Mouse (Mus musculus) CH12.LX (cell line): Measurements from ENCODE around the gene Il31ra. TPM values are rescaled to one million over a fixed set of nuclear protein-coding genes. Genes with fewer than 3 reads are reported as not detected.

Source experiments
- DNase-seq: peaks from one replicate; pipeline ENCODE4 v3.0.0-alpha.2; 2013; ENCODE audit errors: extremely low read depth
- H3K27ac ChIP-seq: 2 replicates; pipeline ENCODE4 v1.5.1; 2012; ENCODE audit warnings: low read depth, mild to moderate bottlenecking, control low read depth, moderate library complexity; ENCODE audit not compliant: insufficient read depth
- H3K27me3 ChIP-seq: replicated peaks from 2 replicates; pipeline ENCODE3; 2012; ENCODE audit warnings: inconsistent platforms
- H3K36me3 ChIP-seq, 2 experiments: replicated peaks in 1 of 2; 2 replicates each; pipeline versions ENCODE3 to v1.6.1; 2012; ENCODE audit warnings: inconsistent platforms in 1 of 2, low read length in 1 of 2, mild to moderate bottlenecking in 1 of 2, mixed read lengths in 1 of 2, moderate library complexity in 1 of 2; ENCODE audit not compliant: control insufficient read depth in 1 of 2, insufficient read depth in 1 of 2
- H3K4me1 ChIP-seq, 2 experiments: 2 replicates each; pipeline ENCODE4 v1.6.1; 2012; ENCODE audit warnings: inconsistent platforms in 1 of 2, moderate library complexity in 1 of 2; ENCODE audit not compliant: insufficient read depth in 2 of 2, control insufficient read depth in 1 of 2
- H3K4me2 ChIP-seq: 2 replicates; pipeline ENCODE4 v1.6.1; 2012; ENCODE audit warnings: low read depth, mild to moderate bottlenecking, control low read depth; ENCODE audit not compliant: poor library complexity, insufficient read depth, severe bottlenecking
- H3K4me3 ChIP-seq, 3 experiments: fragments of 150-350 bp in 1 of 3; sonication (generic) in 1 of 3; replicated peaks in 1 of 3; 2 replicates each; pipeline versions ENCODE3 to v1.5.1; 2011 to 2012; ENCODE audit warnings: low read depth in 2 of 3, low read length in 2 of 3, mild to moderate bottlenecking in 2 of 3, moderate library complexity in 2 of 3, control low read depth in 1 of 3, improper control_type of control experiment in 1 of 3, inconsistent platforms in 1 of 3, mixed read lengths in 1 of 3; ENCODE audit not compliant: poor library complexity in 1 of 3
- H3K79me2 ChIP-seq: replicated peaks from 2 replicates; pipeline ENCODE4 v1.6.1; 2012; ENCODE audit warnings: mild to moderate bottlenecking, moderate library complexity; ENCODE audit not compliant: control insufficient read depth, poor library complexity, insufficient read depth, severe bottlenecking; ENCODE audit errors: extremely low read depth
- H3K9ac ChIP-seq: 2 replicates; pipeline ENCODE4 v1.6.1; 2012; ENCODE audit warnings: low read depth, mild to moderate bottlenecking, control low read depth, moderate library complexity; ENCODE audit not compliant: insufficient read depth
- H3K9me3 ChIP-seq: replicated peaks from 2 replicates; pipeline ENCODE3; 2012; ENCODE audit warnings: low read length, inconsistent platforms, mixed read lengths
- CTCF ChIP-seq, 2 experiments: IDR thresholded peaks in 1 of 2; conservative IDR thresholded peaks in 1 of 2; 2 replicates each; pipeline ENCODE4 v1.5.1; 2011 to 2012; ENCODE audit warnings: low read depth in 2 of 2, low read length in 2 of 2, improper control_type of control experiment in 1 of 2, inconsistent platforms in 1 of 2, mild to moderate bottlenecking in 1 of 2, moderate library complexity in 1 of 2
- E2F4 ChIP-seq: IDR thresholded peaks from 2 replicates; pipeline ENCODE4 v1.6.1; 2011; ENCODE audit warnings: low read depth, low read length, improper control_type of control experiment; ENCODE audit not compliant: insufficient replicate concordance
- EP300 ChIP-seq: IDR thresholded peaks from 2 replicates; pipeline ENCODE4 v1.6.1; 2011; ENCODE audit warnings: low read length, improper control_type of control experiment
- ETS1 ChIP-seq: conservative IDR thresholded peaks from 2 replicates; pipeline ENCODE4 v1.6.1; 2012; ENCODE audit warnings: low read depth, mild to moderate bottlenecking, inconsistent platforms, low read length, improper control_type of control experiment, moderate library complexity
- GABPA ChIP-seq: IDR thresholded peaks from 2 replicates; pipeline ENCODE4 v1.6.1; 2012; ENCODE audit warnings: low read depth, low read length, improper control_type of control experiment, inconsistent platforms; ENCODE audit not compliant: insufficient replicate concordance
- HCFC1 ChIP-seq: IDR thresholded peaks from 2 replicates; pipeline ENCODE4 v1.6.1; 2012; ENCODE audit warnings: low read depth, mild to moderate bottlenecking, inconsistent platforms, low read length, improper control_type of control experiment
- IRF4 ChIP-seq: IDR thresholded peaks from 2 replicates; pipeline ENCODE4 v1.6.1; 2014; ENCODE audit warnings: low read depth, mild to moderate bottlenecking, inconsistent platforms, low read length, improper control_type of control experiment
- KAT2A ChIP-seq: IDR thresholded peaks from 2 replicates; pipeline ENCODE4 v1.6.1; 2012; ENCODE audit warnings: low read length, improper control_type of control experiment, inconsistent platforms; ENCODE audit not compliant: insufficient replicate concordance
- MAZ ChIP-seq: IDR thresholded peaks from 2 replicates; pipeline ENCODE4 v1.6.1; 2012; ENCODE audit warnings: low read depth, mild to moderate bottlenecking, inconsistent platforms, low read length, improper control_type of control experiment, moderate library complexity
- PAX5 ChIP-seq: IDR thresholded peaks from 2 replicates; pipeline ENCODE4 v1.6.1; 2012; ENCODE audit warnings: low read length, inconsistent platforms, mixed read lengths
- POLR2AphosphoS2 ChIP-seq: IDR thresholded peaks from 2 replicates; pipeline ENCODE4 v1.6.1; 2011; ENCODE audit warnings: low read depth, low read length, improper control_type of control experiment
- RCOR1 ChIP-seq: conservative IDR thresholded peaks from 2 replicates; pipeline ENCODE4 v1.6.1; 2012; ENCODE audit warnings: low read depth, mild to moderate bottlenecking, inconsistent platforms, low read length, improper control_type of control experiment
- SIN3A ChIP-seq: IDR thresholded peaks from 2 replicates; pipeline ENCODE4 v1.6.1; 2012; ENCODE audit warnings: low read length, improper control_type of control experiment, inconsistent platforms
- SMC3 ChIP-seq: IDR thresholded peaks from 2 replicates; pipeline ENCODE4 v1.6.1; 2011; ENCODE audit warnings: low read depth, low read length, improper control_type of control experiment
- UBTF ChIP-seq: IDR thresholded peaks from 2 replicates; pipeline ENCODE4 v1.6.1; 2012; ENCODE audit warnings: low read depth, mild to moderate bottlenecking, inconsistent platforms, low read length, improper control_type of control experiment, moderate library complexity
- USF1 ChIP-seq: IDR thresholded peaks from 2 replicates; pipeline ENCODE4 v1.6.1; 2014; ENCODE audit warnings: low read depth, mild to moderate bottlenecking, inconsistent platforms, low read length, improper control_type of control experiment
- USF2 ChIP-seq: conservative IDR thresholded peaks from 2 replicates; pipeline ENCODE4 v1.6.1; 2011; ENCODE audit warnings: low read depth, low read length, improper control_type of control experiment
- ZMIZ1 ChIP-seq: IDR thresholded peaks from 2 replicates; pipeline ENCODE4 v1.6.1; 2012; ENCODE audit warnings: low read depth, mild to moderate bottlenecking, inconsistent platforms, low read length, improper control_type of control experiment
- ZNF384 ChIP-seq: IDR thresholded peaks from 2 replicates; pipeline ENCODE4 v1.6.1; 2012; ENCODE audit warnings: low read depth, low read length, improper control_type of control experiment, inconsistent platforms
- dilution Hi-C: fragments of 300-500 bp; cut with MboI; formaldehyde crosslinking; loops from 2 replicates; pipeline ENCODE4 v1.14.3; 2020; ENCODE audit warnings: low sequenced_read_pairs; ENCODE audit not compliant: extremely low pct_unique_long_range_greater_than_20kb, extremely low pct_ligation_motif_present
- in situ Hi-C: fragments of 300-500 bp; cut with MboI; formaldehyde crosslinking; loops from 3 replicates; pipeline ENCODE4 v1.14.3; 2019; ENCODE audit warnings: low sequenced_read_pairs, low pct_ligation_motif_present, low pct_unique_long_range_greater_than_20kb, mixed read lengths
- polyA plus RNA-seq: library from polyadenylated mRNA; unstranded; fragments of >175 nt; gene quantifications from 2 replicates; pipeline ENCODE4 v1.2.1, GENCODE M21; 2012; ENCODE audit warnings: low read depth; ENCODE audit not compliant: insufficient read length
- total RNA-seq, 2 experiments: library from RNA; depleted of rRNA; stranded (reverse); fragments of 300-350 nt in 1 of 2; fragments of >200 nt in 1 of 2; gene quantifications; 2 replicates each; pipeline ENCODE4 v1.2.3; 2012 to 2014

Il31ra gene
- total and polyA plus RNA-seq, 3 experiments, result not detected

DNA sequence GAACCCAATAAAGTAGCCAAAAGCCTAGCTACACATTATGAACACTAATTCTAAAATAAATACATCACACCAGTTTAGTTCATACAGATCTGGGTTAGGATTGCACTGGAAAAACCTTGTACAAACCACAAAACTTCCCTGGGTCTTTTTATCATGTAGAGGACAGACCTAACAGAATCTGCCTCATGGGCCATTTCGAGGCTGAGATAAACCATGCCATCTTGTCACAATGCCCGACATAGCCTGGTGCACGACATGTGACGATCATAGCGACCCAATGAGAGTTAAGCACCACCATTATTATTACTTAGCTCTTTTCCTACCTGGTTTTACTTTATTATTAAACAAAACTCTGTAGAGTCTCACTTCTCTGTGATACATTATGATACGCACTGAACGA is 57.1 kb downstream of the Il31ra start:
- H3K79me2 ChIP-seq, result no peaks in the 10 kb centered on the region
- no peak overlapping the region for H3K4me2 ChIP-seq
- no peak overlapping the region for H3K27ac ChIP-seq
- no peak overlapping the region for H3K4me3 ChIP-seq
- no peaks in the 10 kb centered on the region for H3K36me3 ChIP-seq
- dilution Hi-C loops (no loop called here), in situ Hi-C loops (loop anchor here (25.0 kb wide), 1 partner anchor 750 kb away; no protein-coding TSS in a partner anchor)
- no peaks in the 10 kb centered on the region for H3K9me3 ChIP-seq
- TF ChIP-seq POLR2AphosphoS2, result no peak
- TF ChIP-seq EP300, result no peak
- TF ChIP-seq ZNF384, result no peak
- no peak for TF ChIP-seq SMC3
- TF ChIP-seq CTCF (conservative IDR thresholded peaks at IDR 0.05 in 1 of 2, IDR thresholded peaks at IDR 0.05 in 1 of 2; ENCODE audit: low read depth in 2 of 2, low read length in 2 of 2), result no peak
- no peak for TF ChIP-seq ZMIZ1
- no peak for TF ChIP-seq USF2
- no peak for TF ChIP-seq PAX5
- no peak for TF ChIP-seq SIN3A
- no peak for TF ChIP-seq RCOR1
- no peak for TF ChIP-seq GABPA
- TF ChIP-seq USF1, result no peak
- TF ChIP-seq E2F4, result no peak
- H3K27me3 ChIP-seq, result no peaks in the 10 kb centered on the region
- peaks cover 8 to 10% of the 10 kb centered on the region in 2 experiments; a peak in 3 of 4 replicates for H3K4me1 ChIP-seq
- H3K9ac ChIP-seq, result no peak overlapping the region
- no peak for DNase-seq

DNA sequence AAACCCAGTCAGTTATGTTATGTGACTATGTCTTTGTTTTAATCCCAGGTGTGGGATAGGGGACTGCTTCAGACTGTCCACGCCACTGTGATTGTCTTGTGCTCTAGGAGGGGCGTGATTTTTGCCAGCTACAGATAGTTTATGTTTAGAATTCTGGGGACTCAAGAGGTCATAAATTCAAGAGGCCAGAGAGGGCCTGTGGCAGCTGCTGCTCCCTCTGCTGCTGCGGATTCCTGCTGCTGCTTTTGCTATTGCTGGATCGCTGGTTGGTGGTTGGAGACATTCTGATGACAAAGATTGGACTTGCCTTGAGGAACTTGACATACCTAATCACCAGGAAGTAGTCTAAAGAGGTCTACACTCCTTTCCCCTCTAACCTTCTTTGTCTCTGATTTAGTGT is 57.5 kb downstream of the Il31ra start:
- dilution Hi-C loops (no loop called here), in situ Hi-C loops (loop anchor here (25.0 kb wide), 1 partner anchor 749 kb away; no protein-coding TSS in a partner anchor)
- no peak overlapping the region for H3K4me2 ChIP-seq

DNA sequence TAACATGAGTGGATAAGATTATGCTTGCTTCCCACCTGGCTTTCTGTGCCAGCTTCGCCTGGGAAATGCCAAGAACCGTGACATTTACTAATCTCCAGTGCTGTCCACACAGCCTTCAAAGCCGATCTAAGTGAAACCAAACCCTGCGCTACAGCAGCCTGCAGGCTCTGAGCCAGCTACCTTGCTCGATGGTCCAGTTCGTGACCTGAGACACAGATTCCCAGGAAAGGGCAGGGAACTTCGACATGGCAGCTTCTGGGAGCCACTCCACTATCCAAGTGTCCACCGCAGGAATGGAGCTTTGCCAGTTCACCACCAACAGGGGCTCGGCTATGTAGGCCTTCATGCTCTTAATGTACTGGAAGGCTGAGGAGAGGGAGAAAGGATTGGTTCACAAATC is 60.6 kb downstream of the Il31ra start:
- H3K4me3 ChIP-seq, result no peak overlapping the region
- H3K9ac ChIP-seq, result no peak overlapping the region
- no peaks in the 10 kb centered on the region for H3K9me3 ChIP-seq
- no peak for DNase-seq
- H3K4me1 ChIP-seq, result peaks cover 5 to 12% of the 10 kb centered on the region in 2 experiments; a peak in 3 of 4 replicates
- H3K27ac ChIP-seq, result no peak overlapping the region
- no peak overlapping the region for H3K4me2 ChIP-seq
- no peaks in the 10 kb centered on the region for H3K79me2 ChIP-seq
- dilution Hi-C loops, result no loop called here
- no peak for TF ChIP-seq SIN3A
- TF ChIP-seq SMC3, result no peak
- no peak for TF ChIP-seq HCFC1
- no peak for TF ChIP-seq GABPA
- no peak for TF ChIP-seq IRF4
- TF ChIP-seq KAT2A, result no peak
- no peak for TF ChIP-seq ETS1
- no peak for TF ChIP-seq POLR2AphosphoS2
- H3K27me3 ChIP-seq, result no peaks in the 10 kb centered on the region
- H3K36me3 ChIP-seq, result no peaks in the 10 kb centered on the region
- in situ Hi-C loops, result loop anchor here (25.0 kb wide), 1 partner anchor 746 kb away; no protein-coding TSS in a partner anchor

More for the DNA sequence above, 57.5 kb downstream of the Il31ra start:
- H3K27ac ChIP-seq, result no peak overlapping the region
- H3K27me3 ChIP-seq, result no peaks in the 10 kb centered on the region
- H3K9me3 ChIP-seq, result no peaks in the 10 kb centered on the region
- no peak overlapping the region for H3K4me3 ChIP-seq
- no peak for TF ChIP-seq USF2
- no peak for TF ChIP-seq RCOR1
- no peak for TF ChIP-seq UBTF
- TF ChIP-seq MAZ, result no peak
- DNase-seq, result no peak
- H3K4me1 ChIP-seq, result peaks cover 8 to 10% of the 10 kb centered on the region in 2 experiments; a peak in 3 of 4 replicates
- H3K9ac ChIP-seq, result no peak overlapping the region
- H3K36me3 ChIP-seq, result no peaks in the 10 kb centered on the region
- H3K79me2 ChIP-seq, result no peaks in the 10 kb centered on the region
